Mouse (Mus musculus) lung, postnatal 25 days (tissue): ENCODE data around the gene Zbtb26.

ENCODE experiments used
- DNase-seq: peaks from one replicate; pipeline ENCODE4 v3.0.0; 2022; ENCODE audit warnings: low spot score

Zbtb26 gene

GRCm38 (mm10) chr2:37442611-37443591, at the start of gene Zbtb26, which contains the start of the genes Zbtb6 and Rabgap1:
Gene Zbtb26 (minus strand): TSS chr2:37443135.
Gene Zbtb6 (minus strand): TSS chr2:37443171.
Gene Rabgap1 (plus strand): TSS chr2:37443279.
- peak; percentile 96 for DNase-seq

GRCm38 (mm10) chr2:37488956-37489355, 46.0 kb upstream of the Zbtb26 start:
- no peak for DNase-seq

GRCm38 (mm10) chr2:37486408-37486807, 43.5 kb upstream of the Zbtb26 start:
- DNase-seq: no peak

- peak; percentile 41 for DNase-seq
Measured at GRCm38 (mm10) chr2:37485370-37485769, 42.4 kb upstream of the Zbtb26 start.

GRCm38 (mm10) chr2:37484165-37484564, 41.2 kb upstream of the Zbtb26 start:
- DNase-seq: no peak

- DNase-seq: no peak
Measured at GRCm38 (mm10) chr2:37480039-37480438, 37.1 kb upstream of the Zbtb26 start.

GRCm38 (mm10) chr2:37479559-37479958, 36.6 kb upstream of the Zbtb26 start:
- no peak for DNase-seq

GRCm38 (mm10) chr2:37466266-37466665, 23.3 kb upstream of the Zbtb26 start:
- no peak for DNase-seq

GRCm38 (mm10) chr2:37460707-37461106, 17.8 kb upstream of the Zbtb26 start:
- no peak for DNase-seq

- no peak for DNase-seq
Measured at GRCm38 (mm10) chr2:37452376-37452760, 9.4 kb upstream of the Zbtb26 start.

GRCm38 (mm10) chr2:37451667-37452375, 8.9 kb upstream of the Zbtb26 start:
- DNase-seq: peak; percentile 95

GRCm38 (mm10) chr2:37431609-37432008, 11.3 kb downstream of the Zbtb26 start:
- no peak for DNase-seq

GRCm38 (mm10) chr2:37430593-37431464, 12.1 kb downstream of the Zbtb26 start:
- peak; percentile 91 for DNase-seq

- DNase-seq: no peak
Measured at GRCm38 (mm10) chr2:37423671-37424070, 19.3 kb downstream of the Zbtb26 start.

- DNase-seq: peak; percentile 98
Measured at GRCm38 (mm10) chr2:37422306-37423304, 20.3 kb downstream of the Zbtb26 start, which contains the start of gene Rc3h2. Gene Rc3h2 (minus strand): TSS chr2:37422903.

- no peak for DNase-seq
Measured at GRCm38 (mm10) chr2:37421903-37422302, 21.0 kb downstream of the Zbtb26 start.

- DNase-seq: no peak
Measured at GRCm38 (mm10) chr2:37395539-37395938, 47.4 kb downstream of the Zbtb26 start.

GRCm38 (mm10) chr2:37382921-37383320, 60.0 kb downstream of the Zbtb26 start:
- DNase-seq: no peak
